Comparison of ENCODE assay signal across 21 mouse cellular contexts in the genomic region with DNA sequence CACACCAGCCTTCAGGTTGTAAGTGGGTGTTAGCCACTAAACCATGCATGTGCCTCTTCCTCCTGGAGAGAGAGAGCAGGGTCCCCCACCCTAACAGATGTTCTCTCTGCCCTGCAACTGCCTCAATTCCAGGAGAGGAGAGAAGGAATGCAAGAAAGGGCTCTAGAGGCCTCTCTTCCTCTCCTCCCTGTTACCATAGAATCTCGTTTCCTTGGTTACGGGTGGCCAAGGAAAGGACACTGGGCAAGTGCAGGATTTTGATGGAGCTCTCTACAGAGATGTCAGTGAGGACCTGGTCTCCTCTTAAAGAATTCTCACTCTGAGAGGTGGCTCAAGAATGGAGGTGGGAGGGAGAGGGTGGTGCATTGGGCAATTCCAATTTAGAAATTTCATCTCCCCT.
A peak's percentile ranks its signal among the peaks of the same experiment; 100 is the strongest.
DNase-seq lines count a peak whose midpoint lies in the region; ATAC-seq and TF ChIP-seq lines count a peak whose summit lies in the region.
"Had no signal": no experiment of that assay in that cellular context is flagged by ENCODE, and none has a peak within 500 bp of the region (broad histone marks: within the 10 kb centered on the region; RNA-seq: fewer than 3 reads in every experiment).

No protein-coding gene starts in this region.

- no peak overlapping the region for H3K9ac ChIP-seq in hindbrain, postnatal 0 days (replicated peaks; ENCODE audit: low read length)
- H3K9ac ChIP-seq in lung, postnatal 0 days (replicated peaks; ENCODE audit: low read depth): no peak overlapping the region
- H3K9ac ChIP-seq: embryonic facial prominence, embryonic 12.5 days; heart, embryonic 13.5 days; liver, embryonic 14.5 days; lung, embryonic 14.5 days had no signal

- DNase-seq in embryo, embryonic 10 days (ENCODE audit: low spot score): peak; percentile 38
- DNase-seq in embryo, embryonic 9.5 days (ENCODE audit: extremely low spot score): no peak
- peak; percentile 19 for DNase-seq in retina, postnatal 1 day
- DNase-seq in retina, embryonic 14.5 days (ENCODE audit: low spot score): no peak
- peak; percentile 52 for DNase-seq in hindbrain, postnatal 0 days (ENCODE audit: low spot score)
- no peak for DNase-seq in lung, postnatal 0 days (ENCODE audit: low spot score)
- DNase-seq in thymus, postnatal 0 days (ENCODE audit: low spot score): no peak
- DNase-seq in gastrocnemius, postnatal 10 days: no peak
- DNase-seq: adrenal gland, postnatal 14 days; cerebellum, adult 9-10 months; gastrocnemius, postnatal 25 days; heart, adult 18-20 months; heart, postnatal 14 days; kidney, adult 11 months; layer of hippocampus, adult 9-11 months; lung, embryonic 14.5 days; lung, postnatal 36 days had no signal

- peaks cover 10% of the 10 kb centered on the region for H3K4me1 ChIP-seq in hindbrain, postnatal 0 days (ENCODE audit: insufficient read depth, low read length)
- H3K4me1 ChIP-seq in lung, postnatal 0 days (ENCODE audit: insufficient read depth, low read depth, low read length): no peaks in the 10 kb centered on the region
- H3K4me1 ChIP-seq: embryonic facial prominence, embryonic 12.5 days; heart, embryonic 13.5 days had no signal

- H3K36me3 ChIP-seq in hindbrain, postnatal 0 days (ENCODE audit: insufficient read depth, low read length): no peaks in the 10 kb centered on the region
- H3K36me3 ChIP-seq in lung, postnatal 0 days (ENCODE audit: insufficient read depth, low read length): no peaks in the 10 kb centered on the region
- H3K36me3 ChIP-seq: embryonic facial prominence, embryonic 12.5 days; heart, embryonic 13.5 days had no signal

- H3K4me2 ChIP-seq in hindbrain, postnatal 0 days (ENCODE audit: low read depth, low read length): no peak overlapping the region
- no peak overlapping the region for H3K4me2 ChIP-seq in lung, postnatal 0 days (replicated peaks; ENCODE audit: low read depth, low read length)
- H3K4me2 ChIP-seq: embryonic facial prominence, embryonic 12.5 days; heart, embryonic 13.5 days; lung, embryonic 14.5 days had no signal

- 0 out of 2 replicates have a peak overlapping the region, but pooled peaks have one; percentile 7 for H3K27ac ChIP-seq in hindbrain, postnatal 0 days
- no peak overlapping the region for H3K27ac ChIP-seq in lung, postnatal 0 days (ENCODE audit: low read length)
- H3K27ac ChIP-seq: embryonic facial prominence, embryonic 12.5 days; heart, embryonic 13.5 days; kidney, postnatal 0 days; liver, embryonic 14.5 days had no signal

- no peaks in the 10 kb centered on the region for H3K27me3 ChIP-seq in hindbrain, postnatal 0 days (ENCODE audit: insufficient read depth, low read length)
- no peaks in the 10 kb centered on the region for H3K27me3 ChIP-seq in lung, postnatal 0 days (replicated peaks; ENCODE audit: insufficient read depth, low read length)
- H3K27me3 ChIP-seq: embryonic facial prominence, embryonic 12.5 days; heart, embryonic 13.5 days had no signal

- no peak for ATAC-seq in hindbrain, postnatal 0 days
- ATAC-seq in lung, postnatal 0 days: no peak

- H3K9me3 ChIP-seq in hindbrain, postnatal 0 days (ENCODE audit: low read length): no peaks in the 10 kb centered on the region
- H3K9me3 ChIP-seq in lung, postnatal 0 days (ENCODE audit: low read length): no peaks in the 10 kb centered on the region
- H3K9me3 ChIP-seq: embryonic facial prominence, embryonic 12.5 days; heart, embryonic 13.5 days had no signal

- H3K4me3 ChIP-seq in hindbrain, postnatal 0 days (ENCODE audit: low read length): no peak overlapping the region
- H3K4me3 ChIP-seq in lung, postnatal 0 days (ENCODE audit: low read depth, low read length): no peak overlapping the region
- H3K4me3 ChIP-seq: embryonic facial prominence, embryonic 12.5 days; heart, embryonic 13.5 days had no signal

- no peak for TF ChIP-seq CTCF in hindbrain, postnatal 0 days (IDR thresholded peaks at IDR 0.05; ENCODE audit: low read depth)
- TF ChIP-seq CTCF in lung, postnatal 0 days (IDR thresholded peaks at IDR 0.05): no peak

- TF ChIP-seq EP300 in lung, postnatal 0 days (IDR thresholded peaks at IDR 0.05): no peak

- 43% methylated on average over 2 of the region's 2 CpGs for WGBS in hindbrain, postnatal 0 days
- 31% methylated on average over 2 of the region's 2 CpGs for WGBS in lung, postnatal 0 days

Comparison
In these comparisons a context has a peak if more than half of its experiments do, and no peak if none do; other contexts are left out.
1. DNase-seq: peak in embryo, embryonic 10 days (single experiment), retina, postnatal 1 day (single experiment) and hindbrain, postnatal 0 days (single experiment); none in embryo, embryonic 9.5 days (single experiment), retina, embryonic 14.5 days (single experiment), lung, postnatal 0 days (single experiment), thymus, postnatal 0 days (single experiment) and gastrocnemius, postnatal 10 days (single experiment).